Mouse (Mus musculus): ENCODE results near the gene Trmt5. TPM values are rescaled to one million over a fixed set of nuclear protein-coding genes. Genes with fewer than 3 reads are reported as not detected.

Gene Trmt5
- total and polyA plus RNA-seq, 2 experiments from 2014 or later = 8.6 to 26.6 TPM

DNA sequence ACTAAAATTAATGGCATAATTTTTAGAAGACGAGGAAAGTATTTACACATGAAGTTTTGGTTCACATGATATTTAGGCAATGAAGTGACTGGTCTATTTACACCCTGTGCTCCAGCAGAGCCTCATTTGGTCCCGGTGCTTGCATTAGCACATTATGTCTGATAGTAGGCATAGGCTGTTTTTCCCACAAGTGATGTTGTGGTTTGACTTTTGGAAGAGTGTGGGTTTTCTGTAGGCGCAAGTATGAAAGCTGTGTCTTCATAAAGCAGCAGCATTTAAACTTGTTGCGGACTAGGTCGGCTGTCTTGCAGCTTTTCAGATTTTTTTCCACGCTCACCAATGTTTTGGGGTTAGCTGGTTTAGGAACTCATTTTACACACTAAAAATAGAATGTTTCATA lies 27.2 kb downstream of the Trmt5 start:
- TF ChIP-seq EP300 (IDR thresholded peaks at IDR 0.05; ENCODE audit: low read depth) (no peak), CTCF (IDR thresholded peaks at IDR 0.05; ENCODE audit: low read depth) (no peak)
- no peaks in the 10 kb centered on the region for H3K4me1 ChIP-seq (ENCODE audit: control insufficient read depth, insufficient read depth)
- WGBS = 88% methylated on average over 6 of the region's 6 CpGs
- H3K9me3 ChIP-seq (replicated peaks; ENCODE audit: control insufficient read depth, low read length) = no peaks in the 10 kb centered on the region
- DNase-seq (ENCODE audit: low spot score) = no peak
- no peak overlapping the region for H3K9ac ChIP-seq (replicated peaks; ENCODE audit: low read depth, low read length)
- no peaks in the 10 kb centered on the region for H3K27me3 ChIP-seq (ENCODE audit: control insufficient read depth, insufficient read depth, low read length)
- H3K4me3 ChIP-seq (ENCODE audit: low read depth, low read length) = no peak overlapping the region
- 0 out of 2 replicates have a peak, but pooled peaks cover 3% of the 10 kb centered on the region for H3K36me3 ChIP-seq (replicated peaks; ENCODE audit: control insufficient read depth, insufficient read depth, low read length)
- no peak overlapping the region for H3K4me2 ChIP-seq (ENCODE audit: low read depth, low read length)
- H3K27ac ChIP-seq (ENCODE audit: low read depth) = no peak overlapping the region
- ATAC-seq (ENCODE audit: insufficient read depth, low read depth) = no peak

DNA sequence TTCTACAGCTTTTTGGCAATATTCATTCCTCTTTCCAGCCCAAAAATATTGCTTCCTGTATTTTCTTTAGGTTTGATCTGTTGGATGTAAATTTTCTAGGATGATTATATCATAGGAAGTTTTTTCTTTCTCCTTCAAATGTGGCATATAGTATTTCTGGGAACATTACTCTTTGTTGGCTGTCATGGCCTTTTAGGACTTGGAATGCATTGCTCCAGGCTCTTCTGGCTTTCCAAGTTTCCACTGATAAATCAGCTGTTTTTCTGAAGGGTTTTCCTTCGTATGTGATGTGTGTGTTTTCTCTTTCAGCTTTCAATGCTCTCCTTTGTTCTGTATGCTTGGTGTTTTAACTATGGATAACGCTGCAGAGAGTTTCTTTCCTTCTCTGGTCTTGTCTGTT lies 31.5 kb downstream of the Trmt5 start:
- 50% methylated on average over 2 of the region's 2 CpGs for WGBS
- TF ChIP-seq EP300 (IDR thresholded peaks at IDR 0.05; ENCODE audit: low read depth) = no peak
- no peak overlapping the region for H3K27ac ChIP-seq (ENCODE audit: low read depth)

DNA sequence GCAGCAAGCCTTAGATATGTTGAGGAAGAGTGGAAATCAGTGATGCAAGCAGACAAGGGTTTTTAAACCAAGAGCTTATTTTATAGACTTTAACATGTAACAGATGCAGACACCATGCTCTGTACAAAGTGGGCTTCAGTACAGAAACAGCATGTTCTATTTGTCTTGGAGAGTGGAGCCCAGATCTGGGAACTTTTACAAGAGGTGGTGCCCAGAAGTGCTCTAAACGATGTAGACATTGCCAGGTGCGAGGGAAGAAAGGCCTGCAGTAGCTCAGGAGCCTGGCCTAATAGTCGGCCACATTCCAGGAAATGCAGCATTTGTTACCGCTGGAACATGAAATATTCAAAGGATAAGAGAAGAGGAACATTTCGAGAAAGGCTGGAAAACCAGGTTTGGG lies 40.8 kb downstream of the Trmt5 start:
- TF ChIP-seq CTCF (IDR thresholded peaks at IDR 0.05; ENCODE audit: low read depth) (no peak), EP300 (IDR thresholded peaks at IDR 0.05; ENCODE audit: low read depth) (no peak)
- DNase-seq (ENCODE audit: low spot score) (no peak), ATAC-seq (ENCODE audit: insufficient read depth, low read depth) (no peak)
- no peaks in the 10 kb centered on the region for H3K27me3 ChIP-seq (ENCODE audit: control insufficient read depth, insufficient read depth, low read length)
- H3K36me3 ChIP-seq (replicated peaks; ENCODE audit: control insufficient read depth, insufficient read depth, low read length) = no peaks in the 10 kb centered on the region
- H3K4me1 ChIP-seq (ENCODE audit: control insufficient read depth, insufficient read depth) = no peaks in the 10 kb centered on the region
- no peaks in the 10 kb centered on the region for H3K9me3 ChIP-seq (replicated peaks; ENCODE audit: control insufficient read depth, low read length)
- H3K4me2 ChIP-seq (ENCODE audit: low read depth, low read length) = no peak overlapping the region
- H3K4me3 ChIP-seq (ENCODE audit: low read depth, low read length) = no peak overlapping the region
- 54% methylated on average over 5 of the region's 5 CpGs for WGBS
- no peak overlapping the region for H3K27ac ChIP-seq (ENCODE audit: low read depth)
- no peak overlapping the region for H3K9ac ChIP-seq (replicated peaks; ENCODE audit: low read depth, low read length)

More for the DNA sequence above, 31.5 kb downstream of the Trmt5 start:
- 0 out of 2 replicates have a peak, but pooled peaks cover 3% of the 10 kb centered on the region for H3K36me3 ChIP-seq (replicated peaks; ENCODE audit: control insufficient read depth, insufficient read depth, low read length)
- no peaks in the 10 kb centered on the region for H3K4me1 ChIP-seq (ENCODE audit: control insufficient read depth, insufficient read depth)
- DNase-seq (ENCODE audit: low spot score) (no peak), ATAC-seq (ENCODE audit: insufficient read depth, low read depth) (no peak)
- H3K9me3 ChIP-seq (replicated peaks; ENCODE audit: control insufficient read depth, low read length) = no peaks in the 10 kb centered on the region
- H3K4me3 ChIP-seq (ENCODE audit: low read depth, low read length) = no peak overlapping the region
- no peaks in the 10 kb centered on the region for H3K27me3 ChIP-seq (ENCODE audit: control insufficient read depth, insufficient read depth, low read length)
- no peak overlapping the region for H3K9ac ChIP-seq (replicated peaks; ENCODE audit: low read depth, low read length)
- H3K4me2 ChIP-seq (ENCODE audit: low read depth, low read length) = no peak overlapping the region

DNA sequence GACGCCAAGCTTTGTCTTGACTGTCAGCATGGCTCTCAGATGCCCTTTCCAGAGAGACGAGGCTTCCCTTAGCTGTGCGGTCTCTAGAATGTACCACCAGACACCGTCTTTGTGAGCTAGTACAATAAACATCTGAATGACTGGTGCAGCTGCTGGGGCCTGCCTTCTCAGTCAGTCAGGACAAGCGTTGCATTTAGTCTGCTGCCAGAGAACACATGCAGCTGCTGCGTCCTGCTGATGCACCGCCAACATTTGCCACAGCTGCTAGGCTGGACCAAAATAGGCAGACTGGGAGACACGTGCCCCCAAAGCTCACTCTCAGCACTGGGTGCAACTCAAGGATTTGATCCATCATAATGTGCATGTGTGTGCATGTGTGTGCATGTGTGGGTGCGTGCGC lies 44.5 kb downstream of the Trmt5 start:
- ATAC-seq (ENCODE audit: insufficient read depth, low read depth) (no peak), DNase-seq (ENCODE audit: low spot score) (no peak)
- no peaks in the 10 kb centered on the region for H3K27me3 ChIP-seq (ENCODE audit: control insufficient read depth, insufficient read depth, low read length)
- H3K36me3 ChIP-seq (replicated peaks; ENCODE audit: control insufficient read depth, insufficient read depth, low read length) = no peaks in the 10 kb centered on the region
- H3K4me2 ChIP-seq (ENCODE audit: low read depth, low read length) = no peak overlapping the region
- no peaks in the 10 kb centered on the region for H3K9me3 ChIP-seq (replicated peaks; ENCODE audit: control insufficient read depth, low read length)
- H3K27ac ChIP-seq (ENCODE audit: low read depth) = no peak overlapping the region
- no peak for TF ChIP-seq CTCF (IDR thresholded peaks at IDR 0.05; ENCODE audit: low read depth)
- TF ChIP-seq EP300 (IDR thresholded peaks at IDR 0.05; ENCODE audit: low read depth) = no peak
- no peaks in the 10 kb centered on the region for H3K4me1 ChIP-seq (ENCODE audit: control insufficient read depth, insufficient read depth)
- no peak overlapping the region for H3K4me3 ChIP-seq (ENCODE audit: low read depth, low read length)
- 70% methylated on average over 10 of the region's 10 CpGs for WGBS
- H3K9ac ChIP-seq (replicated peaks; ENCODE audit: low read depth, low read length) = no peak overlapping the region

DNA sequence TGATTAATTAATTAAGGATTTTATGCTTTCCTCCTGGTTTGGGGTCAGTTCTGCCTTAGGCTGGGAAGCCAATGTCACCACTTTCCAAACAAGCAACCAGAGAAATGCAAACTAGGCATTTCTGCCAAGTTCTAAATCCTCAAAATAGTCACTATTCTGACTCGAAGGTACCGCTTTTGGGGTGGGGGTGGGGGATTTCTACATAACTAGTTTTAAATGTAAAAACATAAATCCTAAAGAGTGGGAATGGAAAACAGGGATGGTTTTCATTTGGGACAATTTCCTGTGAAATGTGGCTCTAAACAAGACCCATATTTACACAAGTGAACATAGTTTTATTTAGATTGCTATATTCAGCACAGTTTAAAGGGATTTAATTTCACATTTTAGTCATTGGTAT lies 53.9 kb downstream of the Trmt5 start:
- ATAC-seq (ENCODE audit: insufficient read depth, low read depth) = no peak
- H3K9ac ChIP-seq (replicated peaks; ENCODE audit: low read depth, low read length) = no peak overlapping the region
- WGBS = 72% methylated on average over 2 of the region's 2 CpGs
- H3K36me3 ChIP-seq (replicated peaks; ENCODE audit: control insufficient read depth, insufficient read depth, low read length) = no peaks in the 10 kb centered on the region
- H3K27ac ChIP-seq (ENCODE audit: low read depth) = no peak overlapping the region
- TF ChIP-seq CTCF (IDR thresholded peaks at IDR 0.05; ENCODE audit: low read depth) = no peak
- TF ChIP-seq EP300 (IDR thresholded peaks at IDR 0.05; ENCODE audit: low read depth) = no peak
- H3K4me1 ChIP-seq (ENCODE audit: control insufficient read depth, insufficient read depth) = no peaks in the 10 kb centered on the region
- no peak for DNase-seq (ENCODE audit: low spot score)
- no peak overlapping the region for H3K4me2 ChIP-seq (ENCODE audit: low read depth, low read length)
- H3K27me3 ChIP-seq (ENCODE audit: control insufficient read depth, insufficient read depth, low read length) = no peaks in the 10 kb centered on the region
- no peaks in the 10 kb centered on the region for H3K9me3 ChIP-seq (replicated peaks; ENCODE audit: control insufficient read depth, low read length)
- no peak overlapping the region for H3K4me3 ChIP-seq (ENCODE audit: low read depth, low read length)

DNA sequence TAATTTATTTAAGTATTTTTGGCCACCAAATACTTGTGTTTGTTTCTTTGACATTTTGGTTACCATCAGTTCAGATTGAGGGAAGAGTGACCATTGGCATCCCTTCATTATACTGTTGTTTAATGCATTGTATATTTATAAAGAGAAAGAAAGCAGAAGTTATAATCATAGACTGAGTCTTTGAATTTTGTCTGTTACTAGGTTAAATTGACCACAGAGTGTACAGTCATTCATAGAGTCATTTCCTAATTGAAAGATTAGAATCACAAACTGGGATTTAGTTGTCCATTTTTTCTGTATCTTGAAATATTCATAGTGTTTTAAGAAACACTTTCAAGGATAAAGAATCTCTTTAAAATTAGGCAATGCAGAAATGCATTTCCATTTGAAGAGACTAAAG lies 55.0 kb downstream of the Trmt5 start:
- ATAC-seq (ENCODE audit: insufficient read depth, low read depth) = no peak
- no peak overlapping the region for H3K4me3 ChIP-seq (ENCODE audit: low read depth, low read length)
- TF ChIP-seq CTCF (IDR thresholded peaks at IDR 0.05; ENCODE audit: low read depth) = no peak

More for the DNA sequence above, 55.0 kb downstream of the Trmt5 start:
- H3K27ac ChIP-seq (ENCODE audit: low read depth) = no peak overlapping the region
- no peak overlapping the region for H3K9ac ChIP-seq (replicated peaks; ENCODE audit: low read depth, low read length)
- H3K4me2 ChIP-seq (ENCODE audit: low read depth, low read length) = no peak overlapping the region
- H3K36me3 ChIP-seq (replicated peaks; ENCODE audit: control insufficient read depth, insufficient read depth, low read length) = no peaks in the 10 kb centered on the region
- H3K4me1 ChIP-seq (ENCODE audit: control insufficient read depth, insufficient read depth) = no peaks in the 10 kb centered on the region
- no peak for DNase-seq (ENCODE audit: low spot score)
- H3K27me3 ChIP-seq (ENCODE audit: control insufficient read depth, insufficient read depth, low read length) = no peaks in the 10 kb centered on the region
- no peaks in the 10 kb centered on the region for H3K9me3 ChIP-seq (replicated peaks; ENCODE audit: control insufficient read depth, low read length)

All from heart, postnatal 0 days (tissue).